Mouse (Mus musculus): ENCODE data around the gene Abca2.
A peak's percentile ranks its signal among the peaks of the same experiment; 100 is the strongest.
"Not testable (repeated sequence)": the region's sequence is repeated elsewhere in the genome, so short reads cannot be mapped to it uniquely, and the experiment has no call there.

The Abca2 gene

DNA sequence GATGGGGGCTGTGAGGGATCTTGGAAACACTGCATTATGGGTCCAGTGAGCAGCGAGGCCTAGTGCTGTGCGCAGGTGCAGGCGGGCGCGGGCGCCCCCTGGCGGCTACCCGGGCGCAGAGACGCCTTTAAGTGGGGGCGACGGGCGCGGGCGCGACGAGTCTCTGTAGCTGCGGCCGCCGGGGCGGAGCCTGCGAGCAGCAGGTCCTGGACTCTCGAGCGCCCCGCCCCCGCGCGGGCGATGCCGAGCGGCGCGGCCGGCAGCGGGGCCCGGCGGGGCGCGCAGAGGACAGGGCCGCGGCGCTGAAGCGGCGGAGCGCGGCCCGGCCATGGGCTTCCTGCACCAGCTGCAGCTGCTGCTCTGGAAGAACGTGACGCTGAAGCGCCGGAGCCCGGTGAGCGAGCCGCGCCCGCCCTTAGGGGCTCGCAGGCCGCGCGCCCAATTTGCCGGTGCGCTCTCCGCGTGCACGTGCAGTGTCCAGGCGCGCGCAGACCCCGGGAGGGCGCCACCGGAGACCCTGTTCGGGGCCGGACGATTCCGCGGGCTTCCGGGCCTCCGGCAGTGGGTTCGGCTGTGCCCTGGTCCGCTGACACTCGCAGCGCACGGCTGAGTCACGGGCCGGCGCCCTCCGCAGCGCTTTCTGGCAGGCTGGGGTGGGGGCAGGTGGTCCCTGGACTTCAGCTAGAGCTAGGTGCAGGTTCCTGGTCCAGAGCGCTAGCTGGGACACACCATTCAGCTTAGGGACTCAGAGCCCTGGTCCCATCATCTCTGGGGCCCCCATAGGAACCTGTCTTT, at the start of gene Abca2:
Abca2 (plus strand) TSS at position 262 of the 795 bp plus-strand sequence.
- peak; percentile 89 for DNase-seq (ENCODE audit: low read depth, low spot score)

DNA sequence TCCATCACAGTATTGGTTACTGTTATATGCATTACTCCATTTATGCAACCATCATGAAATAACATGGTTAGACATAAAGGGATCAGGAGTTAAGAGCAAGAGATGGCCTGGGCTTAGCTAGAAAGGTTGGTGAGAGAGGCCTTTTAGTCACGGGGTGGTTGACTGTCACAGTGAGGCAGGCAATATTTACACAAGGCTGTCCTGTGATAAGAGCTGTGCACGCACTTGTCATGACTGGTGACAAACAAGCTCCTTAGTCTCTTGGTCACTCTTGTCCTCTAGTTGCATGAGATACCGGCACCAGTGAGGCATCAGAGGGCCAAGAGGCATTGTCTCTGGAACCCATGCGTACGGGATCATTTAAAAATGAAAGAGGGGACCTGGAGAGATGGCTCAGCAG, 44.0 kb upstream of the Abca2 start:
- DNase-seq (ENCODE audit: low read depth, low spot score), result no peak

DNA sequence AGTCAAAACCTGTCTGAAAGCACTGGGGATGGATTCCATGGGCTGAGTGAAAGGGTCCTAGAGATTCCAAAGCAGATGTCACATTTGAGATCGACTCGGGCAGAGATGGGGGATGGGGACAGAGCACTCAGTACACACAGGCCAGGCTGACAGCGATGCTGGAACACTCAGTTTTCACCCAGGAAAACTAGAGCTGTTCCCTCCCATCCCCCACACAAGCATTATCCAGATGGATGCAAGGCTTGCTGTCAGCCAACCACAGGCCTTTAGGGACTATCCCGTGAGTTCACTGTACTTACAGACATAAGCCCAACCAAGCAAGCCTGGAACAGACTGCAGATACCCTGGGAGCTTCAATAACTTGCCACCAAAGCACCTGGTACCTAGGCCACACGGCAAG, 37.2 kb upstream of the Abca2 start:
- no peak for DNase-seq (ENCODE audit: low read depth, low spot score)

DNA sequence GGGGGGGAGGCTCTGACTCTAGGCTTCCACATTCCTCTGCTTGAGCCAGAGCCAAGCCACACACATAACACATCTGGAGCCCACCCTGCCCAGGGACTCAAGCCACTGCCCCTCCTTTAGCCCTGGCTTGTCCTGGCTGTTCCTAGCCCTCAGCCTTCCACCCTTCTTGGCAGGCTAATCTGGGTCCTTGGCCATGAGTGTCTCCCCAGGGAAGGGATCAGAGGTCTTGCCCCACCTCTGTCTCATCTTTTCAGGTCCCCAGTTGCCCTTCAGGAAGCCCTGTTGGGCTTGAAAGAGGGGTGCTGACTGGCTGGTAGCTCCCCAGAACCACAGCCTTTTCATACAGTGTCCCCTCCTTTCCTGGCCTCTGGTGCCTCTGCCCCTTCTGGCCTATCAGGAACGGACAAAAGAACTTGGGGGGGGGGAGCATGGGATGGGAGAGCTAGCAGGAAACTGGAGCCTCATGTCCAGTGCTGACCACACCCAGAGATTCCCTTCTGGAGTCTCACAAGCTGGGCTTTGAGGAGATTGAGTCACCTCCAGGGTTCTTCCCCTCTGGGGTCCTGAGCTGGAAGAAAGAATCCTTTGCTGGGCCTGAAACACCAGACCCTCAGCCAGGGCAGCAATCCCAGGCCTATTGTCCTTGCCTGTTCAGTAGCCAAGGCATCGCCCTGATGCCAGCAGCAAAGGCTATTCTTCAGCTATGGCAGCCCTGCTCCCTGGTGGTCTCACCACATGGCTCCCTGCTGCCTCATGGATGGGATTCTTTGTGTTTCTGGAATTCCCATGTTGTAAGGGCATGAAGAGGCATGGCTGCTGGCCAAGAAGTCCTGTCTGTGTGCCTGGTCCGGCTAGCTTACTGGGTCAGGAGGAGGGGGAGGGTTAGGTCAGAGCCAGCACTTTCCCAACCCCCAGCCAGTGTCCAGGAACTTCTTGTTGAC, 34.0 kb upstream of the Abca2 start:
- no peak for DNase-seq (ENCODE audit: low read depth, low spot score)

DNA sequence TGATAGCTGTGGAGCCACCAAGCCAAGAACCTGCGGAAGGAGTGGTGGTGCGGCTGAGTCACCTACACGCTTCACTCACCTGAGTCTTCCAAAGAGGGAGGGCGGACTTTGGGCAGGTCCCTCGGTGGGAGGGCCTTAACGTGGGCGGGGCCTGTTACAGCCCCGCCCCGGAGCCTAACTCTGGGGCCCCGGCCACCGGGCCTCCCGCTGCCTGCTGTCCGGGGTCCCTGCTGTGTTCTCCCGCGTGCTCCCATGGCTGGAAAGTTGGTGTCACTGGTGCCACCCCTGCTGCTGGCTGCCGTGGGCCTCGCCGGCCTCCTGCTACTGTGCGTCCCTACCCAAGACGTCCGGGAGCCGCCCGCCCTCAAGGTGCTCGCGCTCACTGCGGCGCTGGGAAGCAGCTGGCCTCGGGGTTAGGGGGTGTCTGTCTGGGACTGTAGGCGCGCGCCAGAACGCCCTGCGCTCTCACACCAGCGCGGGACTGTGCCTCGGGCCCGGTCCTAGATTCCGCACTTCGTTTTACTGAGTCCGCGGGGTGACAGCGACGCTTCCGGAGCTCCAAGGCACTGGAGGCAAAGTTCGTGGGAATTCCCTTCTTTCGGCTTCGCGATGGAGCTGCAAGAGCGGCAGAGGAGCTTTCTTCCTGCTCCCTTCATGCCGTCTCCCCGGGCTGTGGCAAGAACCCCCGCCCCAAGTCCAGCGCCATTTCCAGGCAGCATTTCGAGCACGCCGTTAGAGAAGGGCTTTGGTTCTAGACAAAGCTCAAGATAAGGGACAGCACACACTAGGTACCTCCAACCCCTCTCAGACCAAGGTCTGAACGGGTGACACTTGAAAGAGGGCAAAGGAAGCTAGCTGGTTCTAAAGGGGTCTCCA, 32.5 kb upstream of the Abca2 start, which contains the start of gene Entpd2:
Entpd2 (plus strand) TSS at position 154 of the 876 bp plus-strand sequence.
- no peak for DNase-seq (ENCODE audit: low read depth, low spot score)

DNA sequence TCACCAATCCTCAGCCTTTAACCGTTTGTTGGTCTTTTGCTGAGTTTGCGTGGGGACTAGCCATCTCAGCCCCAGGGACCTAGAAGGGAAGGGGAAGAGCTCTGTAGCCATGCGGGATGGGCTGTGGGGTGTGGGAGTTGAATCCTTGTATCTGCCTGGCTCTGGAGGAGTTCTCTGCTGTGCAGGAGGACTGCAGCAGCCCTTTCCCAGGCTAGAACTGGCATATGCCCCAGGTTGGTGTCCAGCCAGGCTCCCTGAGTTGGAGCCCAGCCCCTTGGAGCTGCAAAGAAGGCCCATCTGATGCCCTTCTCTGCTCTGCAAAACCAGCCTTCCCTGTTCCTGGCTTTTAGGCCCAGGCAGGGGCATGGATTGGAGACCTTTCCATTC, 31.9 kb upstream of the Abca2 start:
- DNase-seq (ENCODE audit: low read depth, low spot score), result no peak

DNA sequence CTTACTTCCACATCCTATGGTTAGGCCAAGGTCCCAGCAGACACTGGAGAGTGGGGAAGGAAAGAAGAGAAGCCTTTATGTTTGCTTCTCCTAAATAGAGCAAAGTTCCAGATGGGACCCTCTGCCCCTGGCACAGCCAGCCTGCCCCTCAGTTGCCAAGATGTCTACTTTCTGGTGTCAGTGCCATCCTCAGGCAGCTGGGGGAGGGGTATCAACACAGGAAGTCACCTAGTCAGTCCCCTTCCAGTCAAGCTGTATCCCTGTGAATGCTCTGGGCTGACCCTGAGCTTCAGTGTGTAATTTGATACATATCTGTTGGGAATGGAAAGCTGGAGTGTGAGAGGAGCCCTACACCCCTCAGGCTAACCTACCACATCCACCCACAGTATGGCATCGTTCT, 31.5 kb upstream of the Abca2 start:
- no peak for DNase-seq (ENCODE audit: low read depth, low spot score)

DNA sequence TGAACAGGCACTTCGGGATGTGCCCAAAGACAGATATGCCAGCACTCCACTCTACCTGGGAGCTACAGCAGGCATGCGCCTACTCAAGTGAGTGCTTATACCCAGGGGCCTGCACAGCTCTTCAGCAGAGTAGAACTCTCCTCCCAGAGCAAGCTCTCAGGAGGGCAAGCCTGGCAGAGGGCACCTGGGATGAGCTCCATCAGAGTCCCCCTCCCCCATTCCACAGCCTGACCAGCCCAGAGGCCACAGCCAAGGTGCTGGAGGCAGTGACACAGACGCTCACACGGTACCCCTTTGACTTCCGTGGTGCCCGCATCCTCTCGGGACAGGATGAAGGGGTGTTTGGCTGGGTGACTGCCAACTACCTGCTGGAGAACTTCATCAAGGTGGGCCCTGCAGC, 30.4 kb upstream of the Abca2 start:
- no peak for DNase-seq (ENCODE audit: low read depth, low spot score)

DNA sequence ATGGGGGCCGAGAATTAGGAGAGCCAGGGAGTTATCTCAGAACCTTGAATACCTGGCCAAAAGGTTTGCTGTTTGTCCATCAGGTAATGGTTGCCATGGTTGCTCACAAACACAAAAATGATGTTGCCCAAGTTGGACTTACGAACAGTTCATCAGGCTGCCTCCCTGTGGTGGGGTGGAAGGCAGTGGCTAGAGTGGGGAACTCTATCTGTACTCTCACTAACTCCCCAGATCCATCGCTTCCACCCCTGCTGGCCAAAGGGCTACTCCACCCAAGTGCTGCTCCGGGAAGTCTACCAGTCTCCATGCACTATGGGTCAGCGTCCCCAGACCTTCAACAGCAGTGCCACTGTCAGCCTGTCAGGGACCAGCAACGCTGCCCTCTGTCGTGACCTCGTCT, 29.5 kb upstream of the Abca2 start, which contains the start of gene Npdc1:
Npdc1 (plus strand) TSS at position 301 of the 400 bp plus-strand sequence.
- no peak for DNase-seq (ENCODE audit: low read depth, low spot score)

DNA sequence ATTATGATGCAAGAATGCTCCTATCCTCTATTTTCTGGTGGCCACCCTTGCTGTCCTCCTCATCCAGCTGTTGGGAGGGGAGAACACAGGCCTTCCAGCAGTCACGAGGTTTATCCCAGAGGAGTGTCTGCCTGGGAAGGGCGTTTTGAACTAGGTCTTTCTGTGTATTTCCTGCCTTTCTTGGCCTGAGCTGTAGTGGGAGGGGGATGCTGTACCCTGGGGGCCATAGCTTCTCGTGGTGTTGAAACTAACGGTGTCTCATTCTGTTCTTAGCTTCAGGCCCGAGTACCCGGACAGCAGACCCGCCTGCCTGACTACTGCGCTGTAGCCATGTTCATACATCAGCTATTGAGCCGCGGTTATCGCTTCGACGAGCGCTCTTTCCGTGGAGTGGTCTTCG, 28.2 kb upstream of the Abca2 start:
- DNase-seq (ENCODE audit: low read depth, low spot score), result no peak

DNA sequence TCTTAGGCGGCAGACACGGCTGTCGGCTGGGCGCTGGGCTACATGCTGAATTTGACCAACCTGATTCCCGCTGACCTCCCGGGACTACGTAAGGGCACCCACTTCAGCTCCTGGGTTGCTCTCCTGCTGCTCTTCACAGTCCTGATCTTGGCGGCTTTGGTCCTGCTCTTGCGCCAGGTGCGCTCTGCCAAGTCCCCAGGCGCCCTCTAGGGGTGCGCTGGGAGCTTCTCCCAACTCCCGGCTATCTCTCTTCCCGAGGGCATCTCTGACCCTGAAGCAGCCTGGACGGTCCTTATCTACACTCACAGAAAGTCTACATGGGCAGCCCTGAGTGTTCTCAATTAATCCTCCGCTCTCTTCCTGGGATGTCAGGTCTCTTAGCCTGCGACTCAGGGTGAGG, 27.7 kb upstream of the Abca2 start:
- DNase-seq (ENCODE audit: low read depth, low spot score), result peak; percentile 16

DNA sequence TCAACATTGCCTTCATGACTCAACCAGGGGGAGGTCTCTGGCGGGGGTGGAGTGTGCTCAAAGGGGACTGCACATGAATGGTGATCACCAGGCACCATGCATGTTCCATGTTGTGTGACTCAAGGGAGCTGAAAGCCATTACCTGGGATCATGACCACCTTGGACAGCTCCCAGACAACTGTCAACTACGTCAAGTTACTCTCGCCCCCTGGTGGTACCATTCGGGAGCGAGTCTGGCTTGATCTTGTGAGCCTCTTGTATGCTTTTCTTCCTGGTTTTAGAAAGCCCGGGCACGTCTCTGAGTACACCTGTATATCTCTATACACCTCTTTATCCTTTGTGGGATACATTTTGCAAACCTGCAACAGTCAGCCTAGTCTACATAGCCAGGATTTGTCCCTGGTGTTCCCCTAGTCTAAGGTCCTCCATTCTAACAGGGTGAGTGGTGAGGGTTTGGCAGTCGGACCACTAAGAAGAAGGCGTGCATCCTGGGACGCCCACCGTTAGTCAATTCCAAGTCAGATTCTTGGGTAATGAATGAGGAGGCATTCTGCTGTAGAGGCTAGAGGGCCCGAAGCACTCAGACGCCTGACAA, 26.0 kb upstream of the Abca2 start:
- peak; percentile 92 for DNase-seq (ENCODE audit: low read depth, low spot score)

DNA sequence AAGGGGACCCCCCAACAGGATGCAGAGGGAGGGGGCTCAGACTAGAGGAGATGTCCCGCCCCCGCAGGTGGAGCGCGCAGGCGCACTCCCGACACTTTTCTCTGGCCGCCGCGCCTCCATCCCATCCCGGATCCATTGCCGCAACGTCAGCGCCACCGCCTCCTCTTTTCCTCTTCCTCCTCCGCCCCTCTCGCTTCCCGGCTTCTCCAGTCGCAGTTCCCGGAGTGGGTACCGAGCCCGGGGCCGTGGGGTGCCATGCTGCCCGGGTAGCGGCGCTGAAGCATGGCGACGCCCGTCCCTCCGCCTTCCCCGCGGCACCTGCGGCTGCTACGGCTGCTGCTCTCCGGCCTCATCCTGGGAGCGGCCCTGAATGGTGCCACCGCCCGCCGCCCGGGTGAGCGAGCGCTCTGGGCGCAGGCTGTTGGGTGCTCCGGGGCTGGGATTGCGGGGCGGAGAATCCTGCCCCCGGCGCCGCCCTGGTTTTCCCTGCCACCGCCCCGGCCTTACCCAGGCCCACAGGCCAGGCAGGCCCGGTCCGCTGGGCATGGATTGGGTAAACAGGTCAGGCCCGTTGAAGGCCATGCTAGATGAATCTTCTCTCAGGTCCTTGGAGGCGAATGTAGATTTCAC, 25.4 kb upstream of the Abca2 start:
- no peak for DNase-seq (ENCODE audit: low read depth, low spot score)

DNA sequence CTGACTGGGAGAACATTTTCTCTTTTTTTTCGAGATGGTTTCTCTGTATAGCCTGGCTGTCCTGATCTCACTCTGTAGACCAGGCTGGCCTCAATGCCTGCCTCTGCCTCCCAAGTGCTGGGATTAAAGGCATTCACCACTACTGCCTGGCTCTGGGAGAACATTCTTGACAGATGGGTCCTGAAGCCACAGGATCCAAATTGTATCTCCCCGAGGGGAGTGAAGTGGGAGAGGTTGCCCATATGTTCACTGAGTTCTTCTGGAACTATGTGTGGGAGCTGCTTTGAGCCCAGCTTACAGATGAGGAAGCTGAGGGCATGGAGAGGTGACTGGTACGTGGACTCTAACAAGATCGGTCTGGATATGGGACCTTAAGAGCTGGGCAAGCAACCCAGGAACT, 24.5 kb upstream of the Abca2 start:
- no peak for DNase-seq (ENCODE audit: low read depth, low spot score)

DNA sequence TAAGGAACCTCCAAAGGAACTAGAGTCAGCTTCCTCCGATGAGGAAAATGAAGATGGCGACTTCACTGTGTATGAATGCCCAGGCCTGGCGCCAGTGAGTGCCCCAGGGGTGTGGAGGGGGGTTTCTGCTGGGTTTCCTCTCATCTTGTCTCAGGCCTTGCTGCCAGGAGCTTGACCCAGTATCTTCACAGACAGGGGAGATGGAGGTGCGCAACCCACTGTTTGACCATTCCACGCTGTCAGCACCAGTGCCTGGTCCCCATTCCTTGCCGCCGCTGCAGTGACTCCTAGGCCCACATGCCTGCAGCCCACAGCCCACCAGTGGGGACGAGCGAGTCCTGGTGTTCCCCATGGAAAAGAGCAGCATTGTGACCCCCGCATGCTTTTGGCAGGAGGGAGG, 19.6 kb upstream of the Abca2 start:
- DNase-seq (ENCODE audit: low read depth, low spot score), result no peak

DNA sequence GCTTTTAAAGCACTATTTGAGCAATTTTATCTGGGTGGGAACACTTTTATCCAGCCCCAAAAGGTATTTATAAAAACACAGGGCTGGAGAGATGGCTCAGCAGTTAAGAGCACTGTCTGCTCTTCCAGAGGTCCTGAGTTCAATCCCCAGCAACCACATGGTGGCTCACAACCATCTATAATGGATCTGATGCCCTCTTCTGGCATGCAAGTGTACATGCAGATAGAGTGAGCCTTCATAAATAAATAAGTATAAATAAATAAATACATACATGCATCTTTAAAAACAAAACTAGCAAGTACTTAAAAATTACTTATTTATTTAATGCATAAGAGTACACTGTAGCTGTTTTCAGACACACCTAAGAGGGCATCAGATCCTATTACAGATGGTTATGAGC, 15.1 kb upstream of the Abca2 start:
- DNase-seq (ENCODE audit: low read depth, low spot score), result not testable (repeated sequence)

DNA sequence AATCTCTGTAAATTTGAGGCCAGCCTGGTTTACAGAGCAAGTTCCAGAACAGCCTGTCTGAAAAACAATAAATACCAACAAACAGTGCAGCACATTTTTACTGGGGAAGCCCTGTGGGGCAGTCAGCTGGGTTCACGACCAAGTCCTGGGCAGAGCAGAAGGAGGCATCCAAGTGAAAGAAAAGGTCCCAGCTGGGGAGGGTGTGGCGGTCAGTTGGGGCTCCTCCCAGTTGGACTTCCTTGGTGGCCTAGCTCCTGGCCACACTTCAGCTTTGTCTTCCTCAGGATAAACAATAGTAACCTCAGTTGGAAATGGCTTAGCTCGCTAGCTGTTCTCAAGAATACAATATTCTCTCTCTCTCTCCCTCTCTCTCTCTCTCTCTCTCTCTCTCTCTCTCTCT, 11.1 kb upstream of the Abca2 start:
- DNase-seq (ENCODE audit: low read depth, low spot score), result no peak

DNA sequence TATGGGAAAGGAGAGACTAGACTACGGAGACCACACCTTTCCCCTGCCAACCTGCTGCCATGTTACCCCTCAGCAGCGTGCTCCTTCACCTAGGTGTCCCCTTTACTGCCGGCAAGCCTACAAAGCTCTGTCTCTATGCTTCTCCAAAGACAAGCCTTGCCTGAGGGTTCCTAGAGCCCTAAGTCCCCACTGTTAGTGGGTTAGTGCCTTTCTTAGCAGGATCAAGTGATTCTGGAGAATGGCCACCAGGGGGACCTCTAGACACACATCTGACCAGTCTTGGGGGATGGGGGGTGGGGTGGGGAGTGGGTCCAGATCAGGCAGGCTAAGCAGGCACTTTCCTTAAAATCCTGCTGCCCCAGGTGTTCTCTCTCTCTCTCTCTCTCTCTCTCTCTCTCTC, 6.6 kb upstream of the Abca2 start:
- peak; percentile 80 for DNase-seq (ENCODE audit: low read depth, low spot score)

DNA sequence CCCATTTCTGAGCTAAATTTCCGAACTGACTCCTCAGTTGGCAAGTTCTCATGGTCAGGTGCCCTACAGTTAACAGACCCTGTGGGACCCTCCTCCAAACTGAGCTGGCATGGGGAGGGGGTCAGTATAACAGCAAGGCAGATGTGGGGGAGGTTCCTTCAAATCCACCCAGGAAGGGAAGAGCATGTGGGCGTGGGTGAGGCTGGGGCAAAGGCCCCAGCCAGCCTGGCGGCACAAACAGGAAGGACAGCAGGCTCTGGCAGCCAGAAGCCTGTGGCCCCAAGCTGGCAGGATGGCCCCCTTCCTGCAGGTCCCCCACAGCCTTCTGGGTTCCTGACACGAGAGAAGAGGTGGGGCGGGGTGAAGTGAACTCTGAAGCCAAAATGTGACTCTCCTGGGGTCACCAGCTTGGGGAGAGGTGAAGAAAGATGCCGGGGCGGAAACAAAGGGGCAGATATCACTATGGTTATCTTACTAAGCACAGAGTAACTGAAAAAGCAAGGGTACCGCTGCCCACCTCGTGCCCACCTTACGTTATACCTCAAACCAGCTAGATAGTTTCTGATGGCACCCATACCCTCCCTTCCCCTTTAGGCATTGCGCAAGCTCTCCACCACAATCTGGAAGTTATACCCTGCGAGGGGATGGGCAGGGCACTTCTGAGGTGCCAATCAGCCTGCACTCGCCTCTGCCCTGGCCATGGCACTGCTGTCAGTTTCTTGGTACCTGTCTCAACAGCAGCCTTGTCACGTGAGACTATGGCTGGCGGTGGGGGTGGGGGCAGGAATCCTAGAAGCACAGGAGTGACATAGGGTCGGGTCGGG, 5.7 kb upstream of the Abca2 start, which contains the start of gene Fut7:
Fut7 (plus strand) TSS at position 681 of the 824 bp plus-strand sequence.
- DNase-seq (ENCODE audit: low read depth, low spot score), result no peak

DNA sequence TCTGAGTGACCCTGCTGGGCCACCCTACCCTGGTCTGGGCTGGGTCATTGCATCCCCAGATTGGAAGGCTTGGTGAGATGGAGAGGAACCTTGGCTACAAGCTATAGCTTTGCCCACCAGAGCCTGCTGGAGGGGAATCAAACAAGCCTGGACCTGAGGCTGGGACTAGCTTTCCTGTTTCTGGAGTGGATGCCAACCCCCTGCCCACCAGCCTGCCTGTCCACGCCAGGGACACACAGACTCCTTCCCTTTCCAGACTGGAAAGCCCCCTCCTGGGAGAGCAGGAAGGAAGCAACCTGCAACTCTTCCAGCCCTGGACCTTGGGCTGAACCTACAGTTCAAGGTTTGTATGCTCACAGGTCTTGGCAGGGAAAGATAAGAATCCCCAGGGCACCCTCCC, 4.9 kb upstream of the Abca2 start:
- no peak for DNase-seq (ENCODE audit: low read depth, low spot score)
